Mouse (Mus musculus) midbrain, embryonic 14.5 days (tissue): ENCODE measurements at regions not wholly inside any gene's neighbourhood (a gene's known extent, or its start where the extent isn't known, plus 50 kb on each side); places are given as distances from the start of the nearest gene placed in this dataset.

Experiments
- ATAC-seq: fragments of 200-750 bp; cut with Nextera tagmentation; 2 replicates; pipeline ENCODE4 v1.8.0; 2017; ENCODE audit warnings: moderate number of reproducible peaks, moderate library complexity; ENCODE audit not compliant: low FRiP score, low TSS enrichment
- DNase-seq: peaks from one replicate; pipeline ENCODE4 v3.0.0-alpha.2; 2015
- H3K27ac ChIP-seq: fragments of 300-500 bp; sonication (generic); replicated peaks from 2 replicates; pipeline ENCODE4 v1.5.1; 2014; ENCODE audit warnings: mild to moderate bottlenecking, low read depth, low read length, moderate library complexity
- H3K27me3 ChIP-seq: fragments of 300-500 bp; sonication (generic); 2 replicates; pipeline ENCODE4 v1.6.1; 2014; ENCODE audit warnings: low read length, control low read depth, mixed read lengths; ENCODE audit not compliant: control insufficient read depth, insufficient read depth
- H3K36me3 ChIP-seq: fragments of 300-500 bp; sonication (generic); 2 replicates; pipeline ENCODE4 v1.6.1; 2014; ENCODE audit warnings: low read length, control low read depth; ENCODE audit not compliant: control insufficient read depth, insufficient read depth
- H3K4me1 ChIP-seq: fragments of 300-500 bp; sonication (generic); 2 replicates; pipeline ENCODE4 v1.6.1; 2014; ENCODE audit warnings: mild to moderate bottlenecking, antibody characterized with exemption, low read length, control low read depth; ENCODE audit not compliant: control insufficient read depth, insufficient read depth
- H3K4me2 ChIP-seq: fragments of 300-500 bp; sonication (generic); 2 replicates; pipeline ENCODE4 v1.6.1; 2014; ENCODE audit warnings: mild to moderate bottlenecking, low read length, moderate library complexity
- H3K4me3 ChIP-seq: fragments of 300-500 bp; sonication (generic); replicated peaks from 2 replicates; pipeline ENCODE4 v1.5.1; 2014; ENCODE audit warnings: low read depth, low read length
- H3K9ac ChIP-seq: fragments of 300-500 bp; sonication (generic); replicated peaks from 2 replicates; pipeline ENCODE4 v1.6.1; 2014; ENCODE audit warnings: mild to moderate bottlenecking, low read length, moderate library complexity
- H3K9me3 ChIP-seq: fragments of 300-500 bp; sonication (generic); 2 replicates; pipeline ENCODE4 v1.6.1; 2016; ENCODE audit warnings: low read length, control low read depth, mixed read lengths; ENCODE audit not compliant: control insufficient read depth
- WGBS: fragments of 180-500 bp; shearing (Covaris S2); extraction: QIAGEN DNeasy Blood & Tissue Kit; methylation state at CpG from one replicate; pipeline ENCODE4 v1.1.7; 2014; 5-methylcytosine and 5-hydroxymethylcytosine counted together

DNA sequence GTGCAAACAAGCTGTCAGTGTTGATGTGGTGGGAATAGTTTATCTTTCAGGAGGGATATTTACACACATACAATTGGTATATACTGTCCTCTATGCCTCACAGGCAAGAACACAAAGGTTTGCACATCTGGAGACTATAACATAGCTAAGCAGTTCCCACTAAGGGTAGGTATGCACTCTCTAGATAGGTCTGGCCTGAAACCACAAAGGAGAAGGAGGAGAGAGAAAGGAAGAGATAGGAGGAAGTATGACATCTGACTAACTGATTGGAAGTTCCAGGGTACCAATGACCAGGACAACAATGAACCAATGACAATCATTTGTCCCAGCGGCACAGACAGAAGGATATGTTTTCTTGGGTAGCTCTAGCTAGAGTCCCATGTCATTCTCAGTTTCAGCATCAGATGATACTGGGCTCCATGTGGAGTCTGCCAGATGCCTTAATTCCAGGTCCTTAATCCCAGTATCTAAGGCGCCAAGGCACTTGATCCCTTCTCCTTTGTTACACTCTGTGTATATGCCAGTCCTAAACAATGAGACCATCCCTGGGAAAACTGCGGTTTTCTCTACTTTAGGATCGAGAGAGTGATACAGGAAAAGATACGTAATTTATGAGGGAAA is 168.5 kb downstream of the Cd83 start:
- H3K4me1 ChIP-seq = 0 out of 2 replicates have a peak, but pooled peaks cover 8% of the 10 kb centered on the region
- H3K27me3 ChIP-seq = no peaks in the 10 kb centered on the region
- no peak overlapping the region for H3K27ac ChIP-seq
- DNase-seq = no peak
- 49% methylated on average over 5 of the region's 5 CpGs for WGBS
- H3K36me3 ChIP-seq = no peaks in the 10 kb centered on the region
- H3K9ac ChIP-seq = no peak overlapping the region
- no peak for ATAC-seq
- no peak overlapping the region for H3K4me2 ChIP-seq
- no peaks in the 10 kb centered on the region for H3K9me3 ChIP-seq
- H3K4me3 ChIP-seq = no peak overlapping the region

DNA sequence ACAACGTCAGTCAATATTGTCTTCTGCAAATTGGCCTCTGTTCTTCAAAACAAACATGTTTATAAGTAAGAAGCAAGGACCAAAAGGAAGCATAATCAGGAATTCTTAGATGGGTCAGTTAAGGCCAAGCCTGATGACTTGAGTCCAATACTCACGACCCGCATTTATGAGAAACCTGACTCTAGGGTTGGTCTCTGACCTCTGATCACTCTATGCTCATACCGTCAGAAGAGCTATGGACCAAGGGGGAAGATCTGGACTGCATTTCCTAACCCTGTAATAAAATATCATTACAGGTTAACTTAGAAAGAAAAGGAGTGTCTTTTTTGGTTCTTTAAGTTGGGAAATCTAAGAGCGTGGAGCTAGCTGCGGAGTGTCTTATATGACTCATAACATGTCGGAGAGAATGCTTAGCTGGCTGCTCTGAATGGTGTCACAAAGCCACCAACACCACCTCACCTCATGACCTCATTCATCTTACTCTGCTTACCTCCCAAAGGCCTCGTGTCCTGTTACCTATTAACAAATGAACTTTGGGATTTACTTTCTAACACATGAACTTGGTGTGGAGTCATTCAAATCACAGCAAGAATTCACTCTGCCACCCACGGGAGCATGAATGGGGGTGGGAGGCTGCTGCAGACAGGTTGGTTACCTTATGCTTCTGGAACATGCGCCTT is 170.3 kb downstream of the Cd83 start:
- 93% methylated on average over 10 of the region's 10 CpGs for whole genome bisulfite sequencing

DNA sequence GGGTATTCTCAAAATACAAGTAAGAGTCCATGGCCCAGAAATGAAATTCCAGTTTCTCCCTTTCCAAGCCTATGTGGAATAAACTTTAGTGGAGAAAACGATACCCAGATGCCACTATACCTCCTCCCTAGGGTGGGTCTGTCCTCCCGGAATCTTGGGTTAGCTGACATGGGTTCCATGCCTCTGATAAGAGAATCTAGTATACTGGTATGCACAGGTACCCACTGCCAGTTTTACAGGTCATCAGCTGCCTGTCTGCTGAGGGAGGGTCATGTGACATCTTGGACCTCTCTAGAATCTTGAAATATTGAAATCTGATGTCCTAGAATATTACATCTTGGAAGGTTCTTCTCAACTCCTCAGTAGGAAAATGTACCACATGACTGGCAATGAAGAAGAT is 172.5 kb downstream of the Cd83 start:
- no peak overlapping the region for H3K4me2 ChIP-seq
- H3K9ac ChIP-seq = no peak overlapping the region
- H3K4me3 ChIP-seq = no peak overlapping the region
- 97% methylated on average over 2 of the region's 2 CpGs for WGBS
- no peak overlapping the region for H3K27ac ChIP-seq
- H3K4me1 ChIP-seq = 0 out of 2 replicates have a peak, but pooled peaks cover 5% of the 10 kb centered on the region
- no peaks in the 10 kb centered on the region for H3K36me3 ChIP-seq
- DNase-seq = no peak
- H3K27me3 ChIP-seq = no peaks in the 10 kb centered on the region
- no peaks in the 10 kb centered on the region for H3K9me3 ChIP-seq
- ATAC-seq = no peak

More for the DNA sequence above, 170.3 kb downstream of the Cd83 start:
- Histone ChIP-seq H3K9me3 (no peaks in the 10 kb centered on the region), H3K9ac (no peak overlapping the region), H3K4me1 (0 out of 2 replicates have a peak, but pooled peaks cover 8% of the 10 kb centered on the region), H3K4me2 (no peak overlapping the region), H3K36me3 (no peaks in the 10 kb centered on the region), H3K27ac (no peak overlapping the region), H3K4me3 (no peak overlapping the region), H3K27me3 (no peaks in the 10 kb centered on the region)
- DNase-seq (no peak), ATAC-seq (no peak)

DNA sequence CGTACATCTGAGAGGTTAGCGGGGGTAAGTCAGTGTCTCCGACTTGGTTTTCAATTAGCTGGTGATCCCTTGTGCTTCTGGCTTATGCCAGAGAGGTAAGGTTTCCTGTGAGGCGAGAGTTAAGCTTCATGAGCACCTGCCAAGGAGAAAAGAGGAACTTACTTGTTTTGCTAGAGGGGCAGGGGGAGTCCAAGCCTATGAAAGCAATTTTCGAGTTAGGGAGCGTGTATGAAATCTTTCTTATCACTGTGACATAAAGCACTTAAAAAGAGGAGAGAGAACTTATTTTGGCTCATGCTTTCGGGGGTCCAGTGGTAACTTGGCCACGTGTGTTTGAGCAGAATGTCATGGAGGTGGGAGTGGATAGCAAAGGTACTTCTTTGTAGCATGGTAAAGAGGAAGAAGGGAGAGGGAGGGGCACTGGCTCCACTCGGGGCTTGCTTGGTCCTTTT is 174.6 kb downstream of the Cd83 start:
- H3K4me3 ChIP-seq = no peak overlapping the region
- H3K27ac ChIP-seq = no peak overlapping the region
- H3K4me2 ChIP-seq = no peak overlapping the region
- no peak overlapping the region for H3K9ac ChIP-seq
- 59% methylated on average over 9 of the region's 9 CpGs for WGBS
- no peak for ATAC-seq
- H3K4me1 ChIP-seq = no peaks in the 10 kb centered on the region
- DNase-seq = no peak
- H3K9me3 ChIP-seq = no peaks in the 10 kb centered on the region
- H3K27me3 ChIP-seq = no peaks in the 10 kb centered on the region
- no peaks in the 10 kb centered on the region for H3K36me3 ChIP-seq

DNA sequence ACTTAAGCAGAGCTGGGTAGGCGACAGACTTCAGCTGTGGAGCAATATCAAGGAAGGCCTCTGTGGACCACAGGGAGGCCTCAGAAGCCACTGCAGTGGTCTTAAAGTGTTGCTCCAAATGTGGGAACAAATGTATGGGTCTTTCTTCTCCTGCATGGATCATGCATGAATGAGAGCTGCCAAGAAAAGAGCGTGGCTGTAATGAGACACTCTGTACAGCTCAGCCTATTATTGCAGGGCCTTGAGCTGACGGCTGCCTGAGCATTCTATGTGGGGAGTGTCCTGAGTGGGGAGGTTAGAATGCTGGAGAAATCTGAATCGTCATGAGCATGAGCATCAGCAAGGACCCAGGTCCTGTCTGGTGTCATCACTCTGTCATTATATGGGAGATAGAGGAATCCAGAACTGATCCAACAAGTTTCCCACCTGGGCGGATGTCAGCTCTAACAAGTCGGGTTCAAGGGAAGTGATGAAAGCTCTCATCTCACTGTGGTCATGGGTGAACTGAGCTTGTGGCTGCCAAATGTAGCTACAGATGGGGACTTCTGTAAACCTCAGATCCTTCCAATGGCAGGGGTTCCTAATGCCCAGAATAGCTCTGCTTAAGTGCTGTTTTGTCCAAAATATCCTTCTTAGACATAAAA is 176.6 kb downstream of the Cd83 start:
- Histone ChIP-seq H3K9ac (no peak overlapping the region), H3K4me1 (no peaks in the 10 kb centered on the region), H3K4me2 (no peak overlapping the region), H3K27me3 (no peaks in the 10 kb centered on the region), H3K36me3 (no peaks in the 10 kb centered on the region), H3K4me3 (no peak overlapping the region), H3K27ac (no peak overlapping the region), H3K9me3 (no peaks in the 10 kb centered on the region)
- DNase-seq (no peak), ATAC-seq (no peak)
- WGBS = 74% methylated on average over 6 of the region's 6 CpGs

DNA sequence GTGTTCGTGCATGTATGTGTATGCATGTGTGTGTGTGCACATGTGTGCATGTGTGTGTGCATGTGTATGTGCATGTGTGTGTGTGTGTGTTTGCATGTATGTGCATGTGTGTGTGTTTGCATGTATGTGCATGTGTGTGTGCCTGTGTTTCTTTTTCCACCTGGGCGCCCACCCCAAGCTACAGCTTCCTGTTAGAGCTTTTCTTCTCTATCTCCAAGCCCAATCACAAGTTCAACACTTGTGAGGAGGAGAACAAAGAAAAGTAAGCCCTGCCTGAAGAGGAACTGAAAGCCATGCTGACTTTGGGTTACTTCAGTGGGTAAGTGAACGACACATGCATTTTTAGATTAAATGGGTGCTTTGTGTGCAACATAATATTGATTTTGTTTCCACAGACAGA is 177.4 kb downstream of the Cd83 start:
- 86% methylated on average over 3 of the region's 3 CpGs for WGBS
- no peak for DNase-seq
- no peak for ATAC-seq
- Histone ChIP-seq H3K9ac (no peak overlapping the region), H3K27ac (no peak overlapping the region), H3K27me3 (no peaks in the 10 kb centered on the region), H3K4me2 (no peak overlapping the region), H3K36me3 (no peaks in the 10 kb centered on the region), H3K4me3 (no peak overlapping the region), H3K9me3 (no peaks in the 10 kb centered on the region), H3K4me1 (no peaks in the 10 kb centered on the region)

DNA sequence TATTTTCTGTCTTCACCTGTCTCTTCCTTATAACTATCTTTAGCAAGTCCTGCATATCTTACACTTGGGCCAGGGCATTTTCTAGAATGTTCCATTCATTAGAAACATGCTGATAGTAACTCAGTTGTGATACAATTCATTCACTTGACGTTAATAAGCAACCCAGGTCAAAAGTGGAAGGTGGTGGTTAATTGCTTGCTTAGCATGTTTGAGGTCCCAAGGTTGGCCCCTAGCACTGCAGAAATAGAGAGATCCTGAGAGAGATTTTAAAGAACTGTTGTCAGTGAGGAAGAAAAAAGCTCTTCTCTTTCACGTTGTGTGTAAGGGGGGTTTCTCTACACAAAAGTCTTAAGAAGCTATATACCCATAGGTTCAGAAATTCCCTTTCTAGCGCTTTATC is 178.7 kb downstream of the Cd83 start:
- 87% methylated on average over 3 of the region's 3 CpGs for WGBS
- Histone ChIP-seq H3K4me1 (no peaks in the 10 kb centered on the region), H3K9me3 (no peaks in the 10 kb centered on the region), H3K36me3 (no peaks in the 10 kb centered on the region), H3K27me3 (no peaks in the 10 kb centered on the region), H3K4me2 (no peak overlapping the region), H3K4me3 (no peak overlapping the region), H3K27ac (no peak overlapping the region), H3K9ac (no peak overlapping the region)
- no peak for DNase-seq
- ATAC-seq = no peak

DNA sequence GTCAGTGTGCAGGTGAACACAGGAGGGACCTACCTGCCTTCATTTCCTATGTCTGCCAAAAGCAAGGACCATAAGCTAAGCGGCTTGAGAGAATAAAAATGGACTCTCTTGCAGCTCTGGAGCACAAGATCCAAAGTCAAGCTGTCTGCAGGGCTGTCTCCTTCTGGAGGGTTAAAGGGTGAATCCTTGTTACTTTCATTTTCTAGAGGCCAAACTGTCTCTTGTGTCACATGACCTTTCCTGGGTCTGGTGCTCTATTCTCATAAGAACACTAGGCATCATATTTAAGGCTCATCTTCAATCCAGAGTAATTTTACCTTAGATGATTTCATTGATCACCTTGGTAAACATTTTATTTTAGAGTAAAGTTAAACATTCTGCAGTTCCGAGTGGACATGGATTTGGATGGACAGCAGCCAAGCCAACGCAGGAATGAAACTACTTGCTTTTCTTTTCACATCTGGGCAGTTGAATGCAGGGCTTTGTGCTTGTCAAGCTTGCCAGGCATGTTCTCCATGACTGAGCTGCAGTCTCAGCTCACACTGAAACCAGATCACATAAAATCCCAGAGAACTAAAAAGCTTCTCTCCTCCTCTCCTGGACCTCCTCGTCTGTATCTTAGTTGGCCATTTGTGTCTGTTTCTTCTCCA is 180.8 kb downstream of the Cd83 start:
- no peaks in the 10 kb centered on the region for H3K27me3 ChIP-seq
- H3K9me3 ChIP-seq = no peaks in the 10 kb centered on the region
- H3K4me1 ChIP-seq = no peaks in the 10 kb centered on the region
- 76% methylated on average over 4 of the region's 4 CpGs for WGBS
- no peak overlapping the region for H3K27ac ChIP-seq
- H3K36me3 ChIP-seq = no peaks in the 10 kb centered on the region
- H3K9ac ChIP-seq = no peak overlapping the region
- H3K4me2 ChIP-seq = no peak overlapping the region
- DNase-seq (no peak), ATAC-seq (no peak)
- no peak overlapping the region for H3K4me3 ChIP-seq
